Mouse (Mus musculus): ENCODE measurements at regions not wholly inside any gene's neighbourhood (a gene's known extent, or its start where the extent isn't known, plus 50 kb on each side); places are given as distances from the start of the nearest gene placed in this dataset.

DNA sequence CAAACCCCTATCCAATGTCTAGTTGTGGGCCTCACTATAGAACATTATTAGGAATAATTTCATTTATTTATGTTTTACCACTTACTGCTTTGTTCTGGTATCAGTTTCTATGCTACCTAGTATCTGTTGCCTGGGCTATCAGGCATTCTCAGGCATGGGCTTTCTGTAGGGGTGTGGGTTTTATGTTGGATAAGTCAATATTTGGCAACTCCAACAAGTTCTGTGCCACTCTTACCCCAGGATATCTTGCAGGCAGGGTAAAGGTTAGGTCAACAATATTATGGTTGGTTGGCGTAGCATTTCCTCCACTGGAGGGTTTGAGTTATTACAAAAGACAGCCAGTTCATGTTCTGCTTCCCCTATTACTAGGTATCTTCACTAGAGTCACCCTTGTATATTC is 65.8 kb downstream of the Smim10l1 start:
- no peak for DNase-seq (ENCODE audit: low spot score)

DNA sequence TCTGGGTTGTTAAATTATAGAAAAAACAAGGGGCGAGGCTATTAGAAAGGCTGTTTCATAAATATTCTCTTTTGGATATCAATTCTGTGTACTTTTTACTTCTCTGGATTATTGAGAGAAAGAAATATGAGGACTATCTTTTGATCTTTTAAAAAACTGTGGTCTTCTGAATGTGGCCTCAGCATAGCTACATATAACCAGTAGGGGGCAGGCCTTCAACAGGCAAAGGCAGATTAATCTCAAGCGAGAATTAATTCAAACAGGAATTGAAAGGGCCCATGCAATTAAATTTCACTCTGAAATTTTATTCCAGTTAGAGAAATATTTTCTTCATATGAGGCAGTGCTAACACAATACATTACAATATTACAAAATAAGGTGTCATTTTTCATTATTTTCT is 66.6 kb downstream of the Smim10l1 start:
- DNase-seq (ENCODE audit: low spot score): peak; percentile 17

GRCm38 (mm10) chr6:133206173-133206572 is 85.8 kb upstream of the 5530400C23Rik start:
- DNase-seq (ENCODE audit: low spot score): peak; percentile 54
